Comparison of ENCODE assay signal across 9 mouse cellular contexts in the genomic region with DNA sequence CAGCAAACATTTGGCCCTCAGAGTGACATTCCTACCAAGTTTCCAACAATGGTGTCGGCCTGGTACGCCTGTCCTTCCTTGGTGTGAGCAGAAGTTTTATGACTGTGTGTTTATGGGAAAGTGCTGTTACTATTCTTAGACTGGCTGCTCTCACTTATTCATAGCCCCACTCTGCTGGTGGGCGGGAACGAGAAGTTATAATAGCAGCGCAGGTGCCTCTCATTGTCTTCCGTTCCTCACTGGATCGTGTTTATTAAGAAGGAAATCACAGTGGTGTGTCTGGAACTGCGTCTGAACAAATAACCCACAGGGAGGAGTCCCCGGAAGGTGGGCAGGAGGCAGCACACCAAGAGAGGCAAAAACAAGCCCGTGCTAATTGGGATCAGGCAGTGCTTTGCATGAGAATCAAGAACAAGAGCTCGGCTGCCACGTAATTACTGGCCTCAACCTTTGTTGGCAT.
DNase-seq lines count a peak whose midpoint lies in the region; ATAC-seq lines count a peak whose summit lies in the region.
"Had no signal": no experiment of that assay in that cellular context is flagged by ENCODE, and none has a peak within 500 bp of the region (broad histone marks: within the 10 kb centered on the region; RNA-seq: fewer than 3 reads in every experiment).

No protein-coding gene starts in this region.

- peak; percentile 34; the same call in 1 of the 2 replicates for ATAC-seq in forebrain, embryonic 14.5 days

- peaks cover 10% of the 10 kb centered on the region for H3K4me1 ChIP-seq in forebrain, embryonic 14.5 days (ENCODE audit: control insufficient read depth, insufficient read depth, low read length)

- H3K4me3 ChIP-seq in forebrain, embryonic 14.5 days (ENCODE audit: low read depth, low read length), result no peak overlapping the region
- H3K4me3 ChIP-seq: embryonic facial prominence, embryonic 13.5 days had no signal

- peak; percentile 33 to 50 for DNase-seq in right cerebral cortex, adult 2 months (ENCODE audit: low spot score in 2 of 2)
- no peak for DNase-seq in right cerebral cortex, postnatal 4 days
- DNase-seq in forebrain, embryonic 14.5 days (ENCODE audit: low spot score), result peak; percentile 80
- DNase-seq in heart, postnatal 4 days, result peak; percentile 23
- peak; percentile 11 to 21 for DNase-seq in thymus, postnatal 36 days
- no peak for DNase-seq in ovary, adult 18-20 months (ENCODE audit: low spot score)
- DNase-seq in urinary bladder, postnatal 14 days (ENCODE audit: low spot score), result no peak
- DNase-seq: adrenal gland, postnatal 14 days had no signal

- H3K4me2 ChIP-seq in forebrain, embryonic 14.5 days (ENCODE audit: low read length), result peak overlapping the region; percentile 1; the same call in 1 of the 2 replicates
- H3K4me2 ChIP-seq: embryonic facial prominence, embryonic 13.5 days had no signal

- H3K36me3 ChIP-seq in forebrain, embryonic 14.5 days (ENCODE audit: control insufficient read depth, insufficient read depth, low read length), result no peaks in the 10 kb centered on the region
- H3K36me3 ChIP-seq: embryonic facial prominence, embryonic 13.5 days had no signal

- 0 out of 2 replicates have a peak, but pooled peaks cover 4% of the 10 kb centered on the region for H3K27me3 ChIP-seq in forebrain, embryonic 14.5 days (replicated peaks; ENCODE audit: control insufficient read depth, insufficient read depth, low read length)

- no peak overlapping the region for H3K9ac ChIP-seq in forebrain, embryonic 14.5 days (ENCODE audit: low read length)
- H3K9ac ChIP-seq: embryonic facial prominence, embryonic 13.5 days had no signal

- H3K9me3 ChIP-seq in forebrain, embryonic 14.5 days (replicated peaks; ENCODE audit: control insufficient read depth, low read length), result no peaks in the 10 kb centered on the region; the same call in 1 of the 2 replicates
- H3K9me3 ChIP-seq: embryonic facial prominence, embryonic 13.5 days had no signal

- 5% methylated on average over 12 of the region's 12 CpGs for WGBS in forebrain, embryonic 14.5 days

- no peak overlapping the region for H3K27ac ChIP-seq in forebrain, embryonic 14.5 days (ENCODE audit: low read depth, low read length)
- H3K27ac ChIP-seq: embryonic facial prominence, embryonic 13.5 days had no signal

Comparison
In these comparisons a context has a peak if more than half of its experiments do, and no peak if none do; other contexts are left out.
1. DNase-seq: peak in right cerebral cortex, adult 2 months (2 of 2), forebrain, embryonic 14.5 days (single experiment), heart, postnatal 4 days (single experiment) and thymus, postnatal 36 days (2 of 2); none in right cerebral cortex, postnatal 4 days (single experiment), ovary, adult 18-20 months (single experiment) and urinary bladder, postnatal 14 days (single experiment).